ENCODE assay signal across 26 mouse cellular contexts in the genomic region with DNA sequence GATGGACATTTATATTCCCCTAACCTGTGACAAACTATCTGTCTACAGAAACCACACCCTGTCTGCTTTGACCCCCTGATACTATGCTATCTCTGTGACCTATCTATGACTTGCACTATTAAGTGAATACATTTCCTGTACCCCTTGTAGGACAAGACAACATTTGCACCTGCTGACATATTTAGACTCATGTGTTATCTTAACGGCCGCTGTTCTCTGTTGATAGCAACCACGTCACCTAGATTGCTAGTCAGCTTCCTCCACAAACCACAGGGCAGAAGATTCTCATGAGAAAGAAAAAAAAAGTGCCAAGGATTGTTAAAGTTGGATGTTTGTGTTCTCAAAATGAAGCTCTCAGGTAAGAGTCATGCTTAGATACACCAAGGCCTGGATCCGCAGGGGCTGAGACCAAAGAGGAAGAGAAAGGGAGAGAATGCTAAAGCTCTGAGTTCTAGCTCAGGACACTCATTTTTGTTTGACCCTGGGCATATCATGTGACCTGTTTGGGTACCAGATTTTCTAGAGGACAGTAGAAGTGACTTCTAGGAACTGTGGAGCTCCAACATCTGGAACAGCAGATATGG. TPM values are rescaled to one million over a fixed set of nuclear protein-coding genes. Genes with fewer than 3 reads are reported as not detected.
DNase-seq lines count a peak whose midpoint lies in the region; ATAC-seq and TF ChIP-seq lines count a peak whose summit lies in the region.
"Had no signal": no experiment of that assay in that cellular context is flagged by ENCODE, and none has a peak within 500 bp of the region (broad histone marks: within the 10 kb centered on the region; RNA-seq: fewer than 3 reads in every experiment).

No protein-coding gene starts in this region.

- peak; percentile 16 for DNase-seq in thymus, postnatal 14 days
- DNase-seq in thymus, postnatal 10 days (ENCODE audit: low spot score in 2 of 2): no peak
- no peak for DNase-seq in cerebellum, adult 2 months
- no peak for DNase-seq in right cerebral cortex, adult 18-20 months
- DNase-seq: adrenal gland, postnatal 25 days; cerebellum, adult 18-20 months; gastrocnemius, postnatal 10 days; heart, adult 18-20 months; kidney, adult 18-20 months; kidney, postnatal 25 days had no signal

- peaks cover 5% of the 10 kb centered on the region; the same call in 1 of the 2 replicates for H3K4me1 ChIP-seq in forebrain, embryonic 16.5 days (replicated peaks; ENCODE audit: control insufficient read depth, insufficient read depth, low read length)
- H3K4me1 ChIP-seq in forebrain, embryonic 15.5 days: peaks cover 12% of the 10 kb centered on the region
- H3K4me1 ChIP-seq in cerebellum, adult 2 months (ENCODE audit: control insufficient read depth, insufficient read depth, low read length): no peaks in the 10 kb centered on the region
- no peaks in the 10 kb centered on the region for H3K4me1 ChIP-seq in kidney, embryonic 16.5 days (ENCODE audit: insufficient read depth, low read length)
- H3K4me1 ChIP-seq: embryonic facial prominence, embryonic 10.5 days; heart, embryonic 15.5 days; limb, embryonic 15.5 days; megakaryocyte, embryonic 14.5 days had no signal

- TF ChIP-seq POLR2A in cerebellum, adult 2 months (IDR thresholded peaks at IDR 0.05; ENCODE audit: borderline replicate concordance, insufficient read depth, low read length): no peak

- H3K27me3 ChIP-seq in forebrain, embryonic 16.5 days (replicated peaks; ENCODE audit: control insufficient read depth, insufficient read depth, low read length): no peaks in the 10 kb centered on the region
- no peaks in the 10 kb centered on the region for H3K27me3 ChIP-seq in forebrain, embryonic 15.5 days
- no peaks in the 10 kb centered on the region for H3K27me3 ChIP-seq in cerebellum, adult 2 months (ENCODE audit: control insufficient read depth, insufficient read depth, low read length)
- H3K27me3 ChIP-seq in kidney, embryonic 16.5 days (ENCODE audit: insufficient read depth, low read length): no peaks in the 10 kb centered on the region
- H3K27me3 ChIP-seq: heart, embryonic 15.5 days; limb, embryonic 15.5 days; Patski had no signal

- WGBS in forebrain, embryonic 16.5 days: 89% methylated on average over 4 of the region's 4 CpGs
- 87% methylated on average over 4 of the region's 4 CpGs for WGBS in forebrain, embryonic 15.5 days
- 91% methylated on average over 4 of the region's 4 CpGs for WGBS in cerebellum, adult 2 months
- 81% methylated on average over 4 of the region's 4 CpGs for WGBS in kidney, embryonic 16.5 days

- TF ChIP-seq CTCF in cerebellum, adult 2 months (IDR thresholded peaks at IDR 0.05; ENCODE audit: borderline replicate concordance, insufficient read depth, low read depth, low read length): no peak

- H3K9ac ChIP-seq in forebrain, embryonic 16.5 days (replicated peaks; ENCODE audit: low read depth, low read length): no peak overlapping the region
- H3K9ac ChIP-seq in forebrain, embryonic 15.5 days (replicated peaks): no peak overlapping the region
- H3K9ac ChIP-seq in kidney, embryonic 16.5 days (replicated peaks; ENCODE audit: low read length): no peak overlapping the region
- H3K9ac ChIP-seq: heart, embryonic 15.5 days; limb, embryonic 15.5 days; midbrain, embryonic 15.5 days had no signal

- no peaks in the 10 kb centered on the region for H3K9me3 ChIP-seq in forebrain, embryonic 16.5 days (ENCODE audit: control insufficient read depth, low read length)
- no peaks in the 10 kb centered on the region for H3K9me3 ChIP-seq in forebrain, embryonic 15.5 days
- H3K9me3 ChIP-seq in kidney, embryonic 16.5 days (ENCODE audit: low read length): no peaks in the 10 kb centered on the region
- H3K9me3 ChIP-seq: embryonic facial prominence, embryonic 10.5 days; heart, embryonic 15.5 days; limb, embryonic 15.5 days; megakaryocyte, embryonic 14.5 days; midbrain, embryonic 15.5 days had no signal

- H3K27ac ChIP-seq in forebrain, embryonic 16.5 days (ENCODE audit: low read length): no peak overlapping the region
- no peak overlapping the region for H3K27ac ChIP-seq in forebrain, embryonic 15.5 days (replicated peaks)
- H3K27ac ChIP-seq in cerebellum, adult 2 months (ENCODE audit: insufficient read depth, low read length): no peak overlapping the region
- no peak overlapping the region for H3K27ac ChIP-seq in kidney, embryonic 16.5 days (ENCODE audit: low read length)
- H3K27ac ChIP-seq: embryonic facial prominence, embryonic 10.5 days; heart, embryonic 15.5 days; hindbrain, postnatal 0 days; limb, embryonic 15.5 days; midbrain, embryonic 15.5 days; stomach, postnatal 0 days had no signal

- ATAC-seq in forebrain, embryonic 16.5 days: no peak
- ATAC-seq in forebrain, embryonic 15.5 days (replicated peaks): no peak
- ATAC-seq in inflammation-experienced regulatory T-cells, adult 6 months: peak; percentile 93
- no peak for ATAC-seq in kidney, embryonic 16.5 days (ENCODE audit: low FRiP score, low TSS enrichment)
- ATAC-seq: hindbrain, postnatal 0 days; lung, postnatal 0 days; midbrain, embryonic 15.5 days; Patski had no signal

- H3K4me2 ChIP-seq in forebrain, embryonic 16.5 days (ENCODE audit: low read length): peak overlapping the region; percentile 21; the same call in 1 of the 2 replicates
- no peak overlapping the region for H3K4me2 ChIP-seq in forebrain, embryonic 15.5 days (replicated peaks)
- H3K4me2 ChIP-seq in kidney, embryonic 16.5 days (replicated peaks; ENCODE audit: low read depth, low read length): no peak overlapping the region
- H3K4me2 ChIP-seq: heart, embryonic 15.5 days; limb, embryonic 15.5 days had no signal

- no peaks in the 10 kb centered on the region for H3K36me3 ChIP-seq in forebrain, embryonic 16.5 days (ENCODE audit: control insufficient read depth, insufficient read depth)
- H3K36me3 ChIP-seq in forebrain, embryonic 15.5 days: no peaks in the 10 kb centered on the region
- H3K36me3 ChIP-seq in kidney, embryonic 16.5 days (ENCODE audit: insufficient read depth, low read length): no peaks in the 10 kb centered on the region
- H3K36me3 ChIP-seq: embryonic facial prominence, embryonic 10.5 days; heart, embryonic 15.5 days; limb, embryonic 15.5 days; midbrain, embryonic 15.5 days had no signal

- H3K4me3 ChIP-seq in forebrain, embryonic 16.5 days (replicated peaks; ENCODE audit: low read length): no peak overlapping the region
- H3K4me3 ChIP-seq in forebrain, embryonic 15.5 days: no peak overlapping the region
- H3K4me3 ChIP-seq in cerebellum, adult 2 months (replicated peaks; ENCODE audit: insufficient read depth, low read depth, low read length): no peak overlapping the region
- H3K4me3 ChIP-seq in kidney, embryonic 16.5 days (ENCODE audit: low read length): no peak overlapping the region
- H3K4me3 ChIP-seq: embryonic facial prominence, embryonic 10.5 days; heart, embryonic 15.5 days; limb, embryonic 15.5 days; megakaryocyte, embryonic 14.5 days; midbrain, embryonic 15.5 days had no signal

RNA-seq across cellular contexts. Expression of a gene that starts 36.6 kb away (rescaled TPM):
- polyA plus RNA-seq in forebrain, embryonic 16.5 days (2015; fragmentation: Nextera tagmentation; extraction: Ambion mirVana): not detected in 2 replicates
- not detected in 2 replicates for polyA plus RNA-seq in forebrain, embryonic 15.5 days (2015; fragmentation: Nextera tagmentation; extraction: Ambion mirVana)
- not detected for polyA plus RNA-seq in inflammation-experienced regulatory T-cells, adult 6 months (2017; shearing (Covaris generic))
- polyA plus RNA-seq in cerebellum, adult 2 months (2012; rRNA removed): not detected in 2 replicates
- not detected in 2 replicates for polyA plus RNA-seq in kidney, embryonic 16.5 days (2015; fragmentation: Nextera tagmentation; extraction: Ambion mirVana)
- polyA plus RNA-seq: embryonic facial prominence, embryonic 10.5 days; frontal cortex, adult 2 months; heart, embryonic 15.5 days; hindbrain, postnatal 0 days; limb, embryonic 15.5 days; liver, embryonic 16.5 days; lung, postnatal 0 days; midbrain, embryonic 15.5 days; Patski; stomach, postnatal 0 days; urinary bladder, adult 2 months had no signal
